Mouse (Mus musculus) liver, embryonic 14.5 days (tissue): Measurements from ENCODE around the gene Tom1l1.

Experiments used
- CTCF ChIP-seq: IDR thresholded peaks from 2 replicates; pipeline ENCODE4 v1.5.1; 2016; ENCODE audit warnings: antibody characterized with exemption, low read depth, control low read depth
- EP300 ChIP-seq: IDR thresholded peaks from 2 replicates; pipeline ENCODE4 v1.6.1; 2016; ENCODE audit warnings: antibody characterized with exemption, low read depth

DNA sequence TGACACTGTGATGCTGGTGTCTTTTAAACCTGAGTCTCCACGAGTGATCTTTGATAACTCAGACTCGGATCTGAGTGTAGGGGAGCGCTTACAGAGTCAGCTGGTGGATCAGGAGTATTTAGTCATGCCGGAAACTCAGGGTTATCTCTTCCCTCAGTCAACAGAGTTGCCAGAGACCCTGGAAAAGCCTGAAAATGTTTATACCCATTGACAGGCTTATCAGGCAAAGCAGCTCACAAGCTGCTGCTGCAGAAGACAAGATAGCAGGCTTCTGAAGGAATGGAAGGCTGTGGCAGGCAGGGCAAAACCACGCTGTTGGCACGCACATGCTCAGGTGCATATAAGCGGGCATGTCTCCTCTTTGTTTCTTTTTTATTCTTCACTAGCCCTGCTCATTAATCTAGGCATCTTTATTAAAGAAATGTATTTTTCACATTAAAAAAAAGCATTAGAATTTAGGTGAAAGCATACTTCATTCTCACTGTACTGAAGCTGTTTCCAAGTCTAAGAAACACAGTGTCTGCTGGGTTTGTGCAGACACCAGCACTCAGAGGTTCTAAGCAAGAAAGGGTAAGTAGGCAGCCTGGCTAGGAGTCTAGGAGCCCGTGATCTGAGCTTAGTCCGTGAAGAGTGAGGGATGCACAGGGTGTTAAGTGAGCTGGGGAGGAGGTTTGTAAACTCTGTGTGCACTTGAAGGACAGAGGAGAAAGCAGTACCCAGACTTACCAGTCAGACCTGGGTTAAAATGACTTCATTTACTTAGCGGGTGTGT, 39.4 kb upstream of the Tom1l1 start:
- no peak for TF ChIP-seq CTCF
- TF ChIP-seq EP300, result peak; percentile 99
